Mouse (Mus musculus) G1E (cell line): ENCODE measurements around the gene Dqx1. TPM values are rescaled to one million over a fixed set of nuclear protein-coding genes. Genes with fewer than 3 reads are reported as not detected.

Experiments
- ATAC-seq: 2 replicates; pipeline ENCODE4 v1.8.0; 2016; ENCODE audit warnings: mild to moderate bottlenecking; ENCODE audit not compliant: insufficient number of reproducible peaks, poor library complexity, low FRiP score, severe bottlenecking; ENCODE audit errors: extremely low read depth
- DNase-seq: peaks from one replicate; pipeline ENCODE4 v3.0.0; 2012; ENCODE audit warnings: low spot score
- H3K27me3 ChIP-seq: 2 replicates; pipeline ENCODE4 v1.6.1; 2012; ENCODE audit warnings: mild to moderate bottlenecking, low read length, inconsistent platforms; ENCODE audit not compliant: insufficient read depth
- H3K36me3 ChIP-seq: replicated peaks from 2 replicates; pipeline ENCODE3; 2012; ENCODE audit warnings: mild to moderate bottlenecking, inconsistent platforms
- H3K4me1 ChIP-seq: 2 replicates; pipeline ENCODE4 v1.6.1; 2012; ENCODE audit warnings: low read depth, low read length, inconsistent platforms, mixed read lengths; ENCODE audit not compliant: insufficient read depth
- H3K4me3 ChIP-seq: 2 replicates; pipeline ENCODE4 v1.5.1; 2012; ENCODE audit warnings: low read depth, mild to moderate bottlenecking, inconsistent platforms, low read length, moderate library complexity, mixed read lengths
- H3K9me3 ChIP-seq: replicated peaks from 2 replicates; pipeline ENCODE4 v1.6.1; 2012; ENCODE audit warnings: inconsistent platforms
- CTCF ChIP-seq: IDR thresholded peaks from 2 replicates; pipeline ENCODE4 v1.5.1; 2012; ENCODE audit warnings: low read depth, low read length, inconsistent platforms, mixed read lengths
- GATA1 ChIP-seq: IDR thresholded peaks from 2 replicates; pipeline ENCODE4 v1.6.1; 2012; ENCODE audit warnings: borderline replicate concordance, low read length, inconsistent platforms, mixed read lengths
- GATA2 ChIP-seq: IDR thresholded peaks from 2 replicates; pipeline ENCODE4 v1.6.1; 2012; ENCODE audit warnings: low read depth, low read length, inconsistent platforms, borderline replicate concordance
- POLR2AphosphoS5 ChIP-seq: IDR thresholded peaks from 2 replicates; pipeline ENCODE4 v1.6.1; 2012; ENCODE audit warnings: low read depth, low read length, inconsistent platforms; ENCODE audit not compliant: insufficient replicate concordance
- TAL1 ChIP-seq: conservative IDR thresholded peaks from 2 replicates; pipeline ENCODE4 v1.6.1; 2012; ENCODE audit warnings: low read depth, low read length, inconsistent platforms, mixed read lengths
- polyA plus RNA-seq: library from polyadenylated mRNA; stranded (reverse); fragments of >175 nt; gene quantifications from 2 replicates; pipeline ENCODE4 v1.2.3, GENCODE M21; 2012
- total RNA-seq, 2 experiments: library from RNA; stranded (forward) in 1 of 2; stranded (reverse) in 1 of 2; fragments of 200-1000 nt in 1 of 2; fragments of >200 nt in 1 of 2; fragmentation: Nextera tagmentation in 1 of 2; gene quantifications; 2 replicates each; pipeline ENCODE4 v1.2.3; 2014 to 2017

Dqx1 gene
- total and polyA plus RNA-seq, 3 experiments: 2.3 to 28.7 (median 2.5) TPM

DNA sequence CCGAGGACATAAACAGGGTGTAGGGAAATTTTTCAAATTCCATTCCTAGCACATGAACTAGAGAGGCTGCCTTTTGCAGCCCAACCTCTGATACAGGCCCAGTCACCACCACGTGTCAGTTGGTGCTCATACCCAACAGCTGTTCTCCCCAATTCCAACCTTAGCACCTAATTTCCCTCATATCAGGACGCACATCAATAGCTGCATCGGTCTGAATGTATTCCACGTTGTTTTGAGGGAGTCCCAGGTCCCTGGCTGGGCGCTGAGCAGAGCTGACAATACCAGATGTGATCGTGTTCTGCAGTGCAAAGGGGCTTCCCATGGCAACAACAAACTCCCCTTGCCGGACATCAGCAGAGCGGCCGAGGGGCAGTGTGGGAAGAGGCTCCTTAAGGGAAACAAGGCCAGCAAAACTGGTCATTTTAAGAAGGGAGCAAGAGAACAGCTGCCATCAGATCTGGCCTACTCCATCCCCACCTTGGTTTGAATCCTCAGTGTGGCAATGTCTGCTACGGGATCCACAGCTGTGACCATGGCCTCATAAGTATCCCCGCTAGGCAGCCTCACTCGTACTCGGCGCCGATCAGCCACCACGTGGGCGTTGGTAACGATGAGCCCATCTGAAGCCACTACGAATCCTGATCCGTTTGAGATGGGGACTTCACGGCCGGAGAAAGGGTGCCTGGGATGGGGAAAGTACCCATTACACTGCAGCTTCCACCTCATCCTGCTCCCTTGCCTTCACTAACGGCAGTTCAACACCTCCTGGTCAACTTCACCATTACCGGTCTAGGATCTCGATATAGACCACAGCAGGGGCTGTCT is 4.3 kb upstream of the Dqx1 start:
- H3K4me1 ChIP-seq: peaks cover 63% of the 10 kb centered on the region
- H3K27me3 ChIP-seq: no peaks in the 10 kb centered on the region; the same call in 1 of the 2 replicates
- DNase-seq: peak; percentile 60
- H3K9me3 ChIP-seq: no peaks in the 10 kb centered on the region
- peaks cover 67% of the 10 kb centered on the region for H3K36me3 ChIP-seq
- TF ChIP-seq GATA2 (no peak), TAL1 (no peak), CTCF (no peak), POLR2AphosphoS5 (no peak), GATA1 (no peak)
- no peak for ATAC-seq
- H3K4me3 ChIP-seq: peak overlapping the region; percentile 95

DNA sequence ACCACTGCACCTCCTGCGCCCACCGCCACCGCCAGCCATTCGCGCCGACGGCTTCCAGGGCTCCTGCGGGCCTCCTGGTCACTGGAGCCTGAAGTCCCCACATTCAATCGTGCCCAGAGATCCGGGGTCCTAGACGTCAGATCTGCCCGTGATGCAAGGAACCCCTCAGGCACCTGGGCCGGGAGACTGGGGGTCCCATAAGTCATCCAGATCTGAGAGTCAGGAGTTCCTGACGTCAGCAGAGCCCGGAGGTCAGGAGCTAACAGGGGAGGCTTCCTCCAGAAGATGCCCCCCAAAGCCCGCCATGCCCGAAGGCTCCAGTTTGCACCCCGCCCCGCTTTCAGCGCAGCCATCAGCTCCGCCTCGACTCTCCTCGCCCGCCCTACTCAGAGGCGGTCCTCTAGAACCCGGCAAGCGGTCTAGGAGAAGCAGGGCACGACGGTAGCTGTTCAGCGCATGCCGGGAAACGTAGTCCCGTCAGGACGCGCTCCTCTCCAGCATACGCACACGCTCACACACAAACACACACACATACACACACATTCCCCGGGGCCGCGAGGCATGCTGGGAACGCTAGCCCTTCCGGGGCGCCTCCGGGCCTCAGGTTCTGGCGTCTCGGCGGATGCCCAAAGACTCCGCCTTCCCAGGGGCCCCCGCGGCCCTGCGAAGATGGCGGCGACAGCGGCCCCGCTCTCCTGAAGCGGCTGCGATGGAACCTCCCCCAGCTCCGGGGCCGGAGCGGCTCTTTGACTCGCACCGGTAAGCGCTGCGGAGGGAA is 3.4 kb upstream of the Dqx1 start, which contains the start of gene Aup1:
TSS of gene Aup1 (plus strand) at position 448 of the 778 bp plus-strand sequence.
- no peaks in the 10 kb centered on the region for H3K9me3 ChIP-seq
- H3K27me3 ChIP-seq: no peaks in the 10 kb centered on the region
- ATAC-seq (peak; percentile 93), DNase-seq (peak; percentile 99)
- H3K36me3 ChIP-seq: peaks cover 76% of the 10 kb centered on the region
- TF ChIP-seq GATA2 (no peak), TAL1 (no peak), GATA1 (no peak), POLR2AphosphoS5 (no peak), CTCF (no peak)
- peak within 1 kb of the TSS; percentile 95 for H3K4me3 ChIP-seq
- H3K4me1 ChIP-seq: peaks cover 60% of the 10 kb centered on the region

DNA sequence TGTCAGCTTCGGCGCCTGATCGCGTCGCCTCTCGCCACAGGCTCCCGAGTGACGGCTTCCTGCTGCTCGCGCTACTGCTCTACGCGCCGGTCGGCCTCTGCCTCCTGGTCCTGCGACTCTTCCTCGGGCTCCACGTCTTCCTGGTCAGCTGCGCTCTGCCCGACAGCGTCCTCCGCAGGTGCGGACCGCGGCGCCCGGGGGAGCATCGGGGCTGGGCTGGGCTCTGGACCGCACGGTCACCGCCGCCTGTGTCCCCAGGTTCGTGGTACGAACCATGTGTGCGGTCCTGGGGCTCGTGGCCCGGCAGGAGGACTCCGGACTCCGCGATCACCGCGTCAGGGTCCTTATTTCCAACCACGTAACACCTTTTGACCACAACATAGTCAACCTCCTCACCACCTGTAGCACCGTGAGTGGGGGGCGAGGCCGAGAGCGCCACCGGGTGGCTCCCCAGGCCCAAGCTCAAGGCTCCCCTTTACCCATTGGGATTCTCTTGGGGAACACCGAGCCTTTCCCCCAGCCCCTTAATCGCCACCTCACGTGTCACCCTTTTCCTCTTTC is 2.7 kb upstream of the Dqx1 start, which contains the start of gene Htra2:
TSS of gene Htra2 (minus strand) at position 403 of the 561 bp plus-strand sequence.
- ATAC-seq: no peak
- Histone ChIP-seq H3K36me3 (peaks cover 76% of the 10 kb centered on the region), H3K4me1 (peaks cover 54% of the 10 kb centered on the region), H3K27me3 (no peaks in the 10 kb centered on the region), H3K9me3 (no peaks in the 10 kb centered on the region), H3K4me3 (peak within 1 kb of the TSS; percentile 95)
- no peak for DNase-seq
- TF ChIP-seq GATA1 (no peak), CTCF (no peak), POLR2AphosphoS5 (no peak), TAL1 (no peak), GATA2 (no peak)

DNA sequence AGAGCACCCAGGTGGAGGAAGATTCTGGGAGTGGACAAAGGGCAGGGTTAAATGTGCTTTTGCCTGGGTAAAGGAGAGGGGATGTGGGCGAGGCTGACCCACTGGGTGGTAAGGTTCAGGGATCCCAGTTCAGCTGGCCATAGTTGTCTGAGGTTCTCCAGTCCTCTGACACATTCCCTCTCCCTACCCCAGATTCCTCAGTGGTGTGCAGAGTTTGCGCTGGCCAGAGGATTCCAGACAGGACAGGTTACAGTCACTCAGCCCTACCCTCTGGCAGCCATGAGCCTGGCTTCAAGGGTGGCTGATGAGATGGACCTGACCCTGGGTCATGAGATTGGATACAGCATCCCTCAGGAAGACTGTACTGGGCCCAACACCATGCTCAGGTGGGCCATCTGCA is 1.1 kb downstream of the Dqx1 start:
- Histone ChIP-seq H3K9me3 (no peaks in the 10 kb centered on the region), H3K4me1 (peaks cover 24% of the 10 kb centered on the region), H3K4me3 (no peak overlapping the region), H3K27me3 (no peaks in the 10 kb centered on the region), H3K36me3 (peaks cover 75% of the 10 kb centered on the region)
- no peak for DNase-seq
- TF ChIP-seq CTCF (no peak), POLR2AphosphoS5 (peak; percentile 79), GATA2 (no peak), GATA1 (no peak), TAL1 (no peak)
- no peak for ATAC-seq

DNA sequence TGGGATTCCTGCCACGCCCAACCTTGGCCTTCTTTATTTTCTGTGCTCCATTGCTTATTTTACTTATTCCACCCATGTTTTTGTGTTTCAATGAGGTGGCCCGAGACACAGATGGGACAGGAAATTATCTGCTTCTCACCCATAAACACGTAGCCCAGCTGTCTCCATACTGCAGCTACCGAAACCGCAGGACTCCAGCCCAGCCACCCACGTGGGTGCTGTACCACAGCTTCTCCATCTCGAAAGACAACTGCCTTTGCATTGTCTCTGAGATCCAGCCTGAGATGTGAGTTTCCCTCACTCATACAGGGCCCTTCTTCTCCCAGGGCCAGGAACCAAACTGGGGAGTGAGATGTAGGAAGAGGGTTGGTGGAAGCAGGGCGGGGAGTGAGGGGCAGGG is 8.4 kb downstream of the Dqx1 start:
- Histone ChIP-seq H3K36me3 (peaks cover 38% of the 10 kb centered on the region), H3K27me3 (peaks cover 22% of the 10 kb centered on the region; the same call in 1 of the 2 replicates), H3K4me3 (no peak overlapping the region), H3K4me1 (no peaks in the 10 kb centered on the region), H3K9me3 (peaks cover 29% of the 10 kb centered on the region)
- no peak for TF ChIP-seq TAL1
- ATAC-seq (no peak), DNase-seq (no peak)

DNA sequence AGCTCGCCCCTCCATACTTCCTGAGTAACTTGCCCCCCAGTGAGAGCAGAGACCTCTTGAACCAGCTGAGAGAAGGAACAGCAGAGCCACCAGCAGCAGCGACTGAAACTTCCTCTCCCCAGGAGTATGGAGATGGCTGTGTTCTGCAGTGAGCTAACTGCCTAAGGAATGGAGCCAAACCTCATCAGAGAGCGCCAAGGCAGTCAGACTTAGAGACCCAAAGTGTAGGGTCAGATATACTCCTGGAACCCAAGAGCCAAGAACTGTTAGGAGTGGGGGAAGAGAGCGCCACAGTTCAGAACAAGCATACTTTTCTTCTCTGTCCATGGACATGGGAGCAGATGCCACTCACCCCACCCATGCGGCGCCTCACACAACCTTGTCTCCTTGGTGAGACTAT is 8.8 kb downstream of the Dqx1 start:
- Histone ChIP-seq H3K4me3 (no peak overlapping the region), H3K9me3 (peaks cover 33% of the 10 kb centered on the region), H3K27me3 (peaks cover 26% of the 10 kb centered on the region; the same call in 1 of the 2 replicates), H3K4me1 (no peaks in the 10 kb centered on the region), H3K36me3 (peaks cover 34% of the 10 kb centered on the region)
- TF ChIP-seq GATA2 (no peak), GATA1 (no peak), TAL1 (no peak), POLR2AphosphoS5 (no peak), CTCF (no peak)
- no peak for ATAC-seq
- no peak for DNase-seq
